Mouse (Mus musculus): Measurements from ENCODE around the gene Nudcd2. TPM values are rescaled to one million over a fixed set of nuclear protein-coding genes. Genes with fewer than 3 reads are reported as not detected.
A peak's percentile ranks its signal among the peaks of the same experiment; 100 is the strongest.

Nudcd2 gene
- total and polyA plus RNA-seq, 3 experiments: 154 to 176 (median 171) TPM

GRCm38 (mm10) chr11:40747716-40748115 lies 14.2 kb downstream of the Nudcd2 start:
- H3K9me3 ChIP-seq (replicated peaks; ENCODE audit: insufficient read depth, low read length): no peaks in the 10 kb centered on the region
- H3K79me2 ChIP-seq (ENCODE audit: control insufficient read depth, insufficient read depth, low read length, poor library complexity): no peaks in the 10 kb centered on the region
- H3K9ac ChIP-seq (ENCODE audit: control insufficient read depth, low read depth, low read length, poor library complexity, severe bottlenecking): no peak overlapping the region
- TF ChIP-seq JUND (IDR thresholded peaks at IDR 0.05; ENCODE audit: low read depth, low read length): no peak
- TF ChIP-seq ZMIZ1 (IDR thresholded peaks at IDR 0.05; ENCODE audit: low read depth, low read length): no peak
- H3K4me1 ChIP-seq (ENCODE audit: control insufficient read depth in 1 of 2, insufficient read depth in 2 of 2, low read length in 2 of 2): no peaks in the 10 kb centered on the region
- H3K27me3 ChIP-seq (ENCODE audit: control insufficient read depth in 1 of 2, insufficient read depth in 2 of 2, low read length in 2 of 2): no peaks in the 10 kb centered on the region
- no peak overlapping the region for H3K27ac ChIP-seq (ENCODE audit: control insufficient read depth, low read depth, low read length)
- no peak overlapping the region for H3K4me3 ChIP-seq (ENCODE audit: control insufficient read depth in 1 of 2, insufficient read depth in 1 of 2, low read depth in 2 of 2, low read length in 2 of 2)
- no peak for DNase-seq (ENCODE audit: low read depth, low spot score)
- H3K36me3 ChIP-seq (ENCODE audit: control insufficient read depth in 1 of 2, insufficient read depth in 2 of 2, low read length in 2 of 2): peaks cover 0 to 12% of the 10 kb centered on the region in 2 experiments; a peak in 2 of 4 replicates

- H3K27me3 ChIP-seq (ENCODE audit: control insufficient read depth in 1 of 2, insufficient read depth in 2 of 2, low read length in 2 of 2): no peaks in the 10 kb centered on the region
- peaks cover 4 to 8% of the 10 kb centered on the region in 2 experiments for H3K4me1 ChIP-seq (ENCODE audit: control insufficient read depth in 1 of 2, insufficient read depth in 2 of 2, low read length in 2 of 2)
- H3K27ac ChIP-seq (ENCODE audit: control insufficient read depth, low read depth, low read length): no peak overlapping the region
- H3K79me2 ChIP-seq (ENCODE audit: control insufficient read depth, insufficient read depth, low read length, poor library complexity): peaks cover 5% of the 10 kb centered on the region; the same call in 1 of the 2 replicates
- peaks cover 10 to 11% of the 10 kb centered on the region in 2 experiments; a peak in 3 of 4 replicates for H3K36me3 ChIP-seq (ENCODE audit: control insufficient read depth in 1 of 2, insufficient read depth in 2 of 2, low read length in 2 of 2)
- H3K9ac ChIP-seq (ENCODE audit: control insufficient read depth, low read depth, low read length, poor library complexity, severe bottlenecking): no peak overlapping the region
- TF ChIP-seq GABPA (IDR thresholded peaks at IDR 0.05; ENCODE audit: low read depth, low read length) (no peak), NELFE (IDR thresholded peaks at IDR 0.05; ENCODE audit: low read depth, low read length) (no peak), ZNF384 (IDR thresholded peaks at IDR 0.05; ENCODE audit: low read depth, low read length) (no peak), ZMIZ1 (IDR thresholded peaks at IDR 0.05; ENCODE audit: low read depth, low read length) (no peak), BHLHE40 (IDR thresholded peaks at IDR 0.05; ENCODE audit: borderline replicate concordance, low read depth, low read length) (no peak), ETS1 (IDR thresholded peaks at IDR 0.05; ENCODE audit: low read depth, low read length) (no peak), ZC3H11A (IDR thresholded peaks at IDR 0.05; ENCODE audit: low read depth, low read length) (no peak), CTCF (IDR thresholded peaks at IDR 0.05 in 2 of 3, conservative IDR thresholded peaks at IDR 0.05 in 1 of 3; ENCODE audit: control insufficient read depth in 1 of 3, insufficient read depth in 1 of 3, low read depth in 2 of 3, low read length in 3 of 3, poor library complexity in 1 of 3, severe bottlenecking in 1 of 3) (no peak), KAT2A (conservative IDR thresholded peaks at IDR 0.05; ENCODE audit: low read depth, low read length) (no peak), MAX (IDR thresholded peaks at IDR 0.05; ENCODE audit: low read length) (no peak), POLR2AphosphoS2 (IDR thresholded peaks at IDR 0.05; ENCODE audit: low read length) (no peak), NRF1 (IDR thresholded peaks at IDR 0.05; ENCODE audit: insufficient read depth, low read depth, low read length, poor library complexity, severe bottlenecking) (no peak), SIN3A (IDR thresholded peaks at IDR 0.05; ENCODE audit: low read length) (no peak), MEF2A (IDR thresholded peaks at IDR 0.05; ENCODE audit: extremely low read depth, insufficient replicate concordance, low read depth, low read length, poor library complexity, severe bottlenecking) (no peak), SMC3 (IDR thresholded peaks at IDR 0.05; ENCODE audit: low read depth, low read length) (no peak), MYC (IDR thresholded peaks at IDR 0.05; ENCODE audit: low read depth, low read length) (no peak)
- no peaks in the 10 kb centered on the region for H3K9me3 ChIP-seq (replicated peaks; ENCODE audit: insufficient read depth, low read length)
- H3K4me3 ChIP-seq (ENCODE audit: control insufficient read depth in 1 of 2, insufficient read depth in 1 of 2, low read depth in 2 of 2, low read length in 2 of 2): peak overlapping the region in 1 of 2 experiments; percentile 88; a peak in 2 of 4 replicates
- DNase-seq (ENCODE audit: low read depth, low spot score): no peak
Observed at GRCm38 (mm10) chr11:40753836-40754235, 20.4 kb downstream of the Nudcd2 start.

Measured in MEL (cell line).